Mouse (Mus musculus): Measurements from ENCODE around the gene Ing4. TPM values are rescaled to one million over a fixed set of nuclear protein-coding genes. Genes with fewer than 3 reads are reported as not detected.

Ing4 gene
- polyA plus RNA-seq, 1 experiment = 39.1 TPM

DNA sequence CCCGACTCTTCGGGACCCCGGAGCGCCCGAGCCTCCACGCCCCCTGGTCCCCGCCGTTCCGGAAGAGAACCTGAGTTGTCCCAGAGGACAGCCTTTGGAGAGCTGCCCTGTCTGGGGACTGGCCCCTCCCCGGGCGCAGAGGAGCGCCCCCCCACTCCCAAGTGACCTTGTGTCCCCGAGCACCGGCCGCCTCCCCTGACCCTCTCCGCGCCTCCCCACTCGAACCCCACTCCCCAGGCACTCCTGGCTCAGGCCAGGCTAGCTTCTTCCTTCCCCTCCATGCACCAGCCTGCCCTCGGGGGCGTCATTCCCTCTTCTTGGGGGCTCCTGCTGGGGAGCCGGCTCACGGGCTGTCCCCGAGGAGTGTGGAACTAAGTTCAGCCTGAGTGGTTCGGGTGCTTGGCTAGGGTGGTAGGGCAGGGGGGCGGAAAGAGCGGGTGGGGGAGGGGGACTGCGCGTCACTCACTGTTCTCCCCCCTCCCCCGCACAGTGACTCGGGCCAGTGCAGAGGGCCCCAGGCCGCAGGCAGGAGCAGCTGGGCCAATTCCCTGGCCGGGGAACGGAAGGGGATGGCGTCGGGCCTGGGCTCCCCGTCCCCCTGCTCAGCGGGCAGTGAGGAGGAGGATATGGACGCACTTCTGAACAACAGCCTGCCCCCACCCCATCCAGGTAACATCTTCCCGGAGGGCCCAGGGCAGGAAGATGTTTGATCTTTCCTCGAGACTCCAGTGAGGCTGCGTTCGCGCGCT, 57.2 kb downstream of the Ing4 start:
- under 1% methylated on average over 43 of the region's 44 CpGs for WGBS
- Histone ChIP-seq H3K27ac (ENCODE audit: insufficient read depth, low read depth, low read length) (peak overlapping the region; percentile 95), H3K4me1 (ENCODE audit: control insufficient read depth, insufficient read depth, low read length) (peaks cover 23% of the 10 kb centered on the region), H3K27me3 (replicated peaks; ENCODE audit: control insufficient read depth, insufficient read depth, low read length) (no peaks in the 10 kb centered on the region), H3K36me3 (ENCODE audit: control insufficient read depth, insufficient read depth, low read length) (peaks cover 7% of the 10 kb centered on the region; the same call in 1 of the 2 replicates), H3K4me3 (ENCODE audit: insufficient read depth, low read depth, low read length) (peak overlapping the region; percentile 99)
- peak; percentile 80 for DNase-seq
- TF ChIP-seq POLR2A (IDR thresholded peaks at IDR 0.05; ENCODE audit: low read depth, low read length) (no peak), CTCF (conservative IDR thresholded peaks at IDR 0.05; ENCODE audit: insufficient read depth, insufficient read length, low read depth, low read length) (no peak)

DNA sequence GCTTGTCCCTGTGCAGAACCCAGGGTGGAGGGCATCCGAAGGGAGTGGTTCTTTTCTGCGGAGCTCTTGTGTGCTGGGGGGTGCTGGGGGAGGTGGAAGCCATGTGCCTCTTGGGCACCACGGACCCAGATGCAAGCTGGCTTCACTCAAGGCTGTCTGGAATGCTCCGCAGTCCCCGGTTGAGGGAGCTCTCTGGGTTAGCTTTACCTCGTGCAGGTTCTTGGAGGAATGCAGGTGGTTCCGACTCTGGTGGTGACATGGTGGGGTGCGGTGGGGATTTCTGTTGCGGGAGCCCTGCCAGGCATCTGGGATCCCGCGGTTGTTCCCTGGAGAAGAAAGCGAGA, 57.8 kb downstream of the Ing4 start:
- Histone ChIP-seq H3K4me3 (ENCODE audit: insufficient read depth, low read depth, low read length) (peak overlapping the region; percentile 99), H3K27ac (ENCODE audit: insufficient read depth, low read depth, low read length) (peak overlapping the region; percentile 95), H3K4me1 (ENCODE audit: control insufficient read depth, insufficient read depth, low read length) (peaks cover 23% of the 10 kb centered on the region), H3K36me3 (ENCODE audit: control insufficient read depth, insufficient read depth, low read length) (peaks cover 11% of the 10 kb centered on the region), H3K27me3 (replicated peaks; ENCODE audit: control insufficient read depth, insufficient read depth, low read length) (no peaks in the 10 kb centered on the region)
- peak; percentile 44 for DNase-seq
- TF ChIP-seq CTCF (conservative IDR thresholded peaks at IDR 0.05; ENCODE audit: insufficient read depth, insufficient read length, low read depth, low read length) (no peak), POLR2A (IDR thresholded peaks at IDR 0.05; ENCODE audit: low read depth, low read length) (no peak)
- WGBS = 2% methylated on average over 12 of the region's 12 CpGs

DNA sequence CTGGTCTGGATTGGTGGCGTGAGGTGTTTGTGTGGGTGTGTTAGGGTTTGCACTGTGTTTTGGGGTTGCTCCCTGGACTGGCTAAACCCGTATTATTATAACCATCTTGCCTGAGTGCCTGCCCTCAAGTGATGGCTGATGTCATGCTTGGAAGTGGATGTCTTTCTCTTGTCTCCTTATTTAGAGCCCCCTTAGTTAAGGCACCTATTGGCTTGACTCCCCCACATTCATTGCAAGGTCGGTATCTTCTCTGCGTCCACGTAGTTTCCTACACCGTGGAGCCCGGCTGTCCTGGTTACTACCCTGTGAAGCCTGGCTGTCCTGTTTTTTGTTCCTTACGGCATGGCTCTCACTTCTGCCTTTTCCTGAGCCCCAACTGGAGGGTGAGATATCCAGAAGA, 58.4 kb downstream of the Ing4 start:
- WGBS = 23% methylated on average over 8 of the region's 8 CpGs
- TF ChIP-seq CTCF (conservative IDR thresholded peaks at IDR 0.05; ENCODE audit: insufficient read depth, insufficient read length, low read depth, low read length) = no peak
- TF ChIP-seq POLR2A (IDR thresholded peaks at IDR 0.05; ENCODE audit: low read depth, low read length) = no peak
- no peak overlapping the region for H3K27ac ChIP-seq (ENCODE audit: insufficient read depth, low read depth, low read length)
- H3K4me1 ChIP-seq (ENCODE audit: control insufficient read depth, insufficient read depth, low read length) = peaks cover 23% of the 10 kb centered on the region
- H3K4me3 ChIP-seq (ENCODE audit: insufficient read depth, low read depth, low read length) = peak overlapping the region; percentile 99
- peaks cover 13% of the 10 kb centered on the region for H3K36me3 ChIP-seq (ENCODE audit: control insufficient read depth, insufficient read depth, low read length)
- no peaks in the 10 kb centered on the region for H3K27me3 ChIP-seq (replicated peaks; ENCODE audit: control insufficient read depth, insufficient read depth, low read length)
- no peak for DNase-seq

DNA sequence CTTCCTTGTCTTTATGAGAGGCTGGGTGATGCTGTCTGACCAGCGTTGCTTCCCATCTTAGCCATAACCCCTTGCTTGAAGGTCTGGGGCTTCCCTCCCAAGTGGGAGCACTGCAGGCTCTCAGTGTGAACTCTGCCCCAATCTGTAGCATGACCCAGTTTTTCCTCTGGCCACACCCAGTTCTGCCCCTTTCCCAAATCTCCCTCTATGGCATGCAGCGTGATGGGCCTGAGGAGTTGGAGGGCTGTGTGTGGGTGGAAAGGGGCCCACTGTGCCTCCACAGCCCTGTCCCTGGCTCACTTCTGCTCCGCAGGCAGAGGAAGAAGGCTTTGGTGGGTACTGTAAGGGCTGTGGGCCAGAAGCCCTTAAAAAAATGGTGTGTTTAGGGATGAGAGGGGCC, 59.0 kb downstream of the Ing4 start:
- H3K4me1 ChIP-seq (ENCODE audit: control insufficient read depth, insufficient read depth, low read length) = peaks cover 23% of the 10 kb centered on the region
- WGBS = 23% methylated on average over 3 of the region's 3 CpGs
- H3K36me3 ChIP-seq (ENCODE audit: control insufficient read depth, insufficient read depth, low read length) = peaks cover 13% of the 10 kb centered on the region
- DNase-seq = peak; percentile 25
- peak overlapping the region; percentile 99; the same call in 1 of the 2 replicates for H3K4me3 ChIP-seq (ENCODE audit: insufficient read depth, low read depth, low read length)
- TF ChIP-seq POLR2A (IDR thresholded peaks at IDR 0.05; ENCODE audit: low read depth, low read length) (no peak), CTCF (conservative IDR thresholded peaks at IDR 0.05; ENCODE audit: insufficient read depth, insufficient read length, low read depth, low read length) (no peak)
- no peaks in the 10 kb centered on the region for H3K27me3 ChIP-seq (replicated peaks; ENCODE audit: control insufficient read depth, insufficient read depth, low read length)
- H3K27ac ChIP-seq (ENCODE audit: insufficient read depth, low read depth, low read length) = no peak overlapping the region

Other genes with a start within 250 kb of the Ing4 start
- gene Spsb2, start 231.1 kb upstream of the Ing4 start, polyA plus RNA-seq (2012; rRNA removed) = 33.7 and 36.7 TPM in 2 replicates
- gene Tpi1, start 225.5 kb upstream of the Ing4 start, polyA plus RNA-seq (2012; rRNA removed) = 1,044 and 1,055 TPM in 2 replicates
- gene Usp5, start 210.3 kb upstream of the Ing4 start, polyA plus RNA-seq (2012; rRNA removed) = 66.2 and 74.0 TPM in 2 replicates
- gene Cdca3, start 210.2 kb upstream of the Ing4 start, polyA plus RNA-seq (2012; rRNA removed) = 4.2 and 4.3 TPM in 2 replicates
- 0.16 and 0.41 TPM in 2 replicates for gene Gnb3, start 199.5 kb upstream of the Ing4 start, polyA plus RNA-seq (2012; rRNA removed)
- gene P3h3, start 182.0 kb upstream of the Ing4 start, polyA plus RNA-seq (2012; rRNA removed) = 15.8 and 19.1 TPM in 2 replicates
- 4.0 and 5.6 TPM in 2 replicates for gene Gpr162, start 175.8 kb upstream of the Ing4 start, polyA plus RNA-seq (2012; rRNA removed)
- 0.57 and 4.3 TPM in 2 replicates for gene Cd4, start 151.5 kb upstream of the Ing4 start, polyA plus RNA-seq (2012; rRNA removed)
- gene Lag3, start 128.1 kb upstream of the Ing4 start, polyA plus RNA-seq (2012; rRNA removed) = 0.80 and 1.5 TPM in 2 replicates
- gene Ptms, start 119.7 kb upstream of the Ing4 start, polyA plus RNA-seq (2012; rRNA removed) = 1,732 and 2,839 TPM in 2 replicates
- gene Mlf2, start 108.4 kb upstream of the Ing4 start, polyA plus RNA-seq (2012; rRNA removed) = 402 and 403 TPM in 2 replicates
- 268 and 276 TPM in 2 replicates for gene Cops7a, start 74.2 kb upstream of the Ing4 start, polyA plus RNA-seq (2012; rRNA removed)
- gene Pianp, start 43.1 kb upstream of the Ing4 start, polyA plus RNA-seq (2012; rRNA removed) = 0.95 and 0.99 TPM in 2 replicates
- gene Zfp384, start 30.6 kb upstream of the Ing4 start, polyA plus RNA-seq (2012; rRNA removed) = 37.8 and 45.7 TPM in 2 replicates
- 14.3 and 18.9 TPM in 2 replicates for gene Acrbp, start 9.9 kb downstream of the Ing4 start, polyA plus RNA-seq (2012; rRNA removed)
- 2.9 and 3.5 TPM in 2 replicates for gene Lpar5, start 28.2 kb downstream of the Ing4 start, polyA plus RNA-seq (2012; rRNA removed)
- gene Chd4, start 56.2 kb downstream of the Ing4 start, polyA plus RNA-seq (2012; rRNA removed) = 43.6 and 57.7 TPM in 2 replicates
- 15.5 and 16.5 TPM in 2 replicates for gene Nop2, start 92.1 kb downstream of the Ing4 start, polyA plus RNA-seq (2012; rRNA removed)
- 35.0 and 36.4 TPM in 2 replicates for gene Iffo1, start 105.5 kb downstream of the Ing4 start, polyA plus RNA-seq (2012; rRNA removed)
- 7,324 and 7,933 TPM in 2 replicates for gene Gapdh, start 126.7 kb downstream of the Ing4 start, polyA plus RNA-seq (2012; rRNA removed)
- gene Ncapd2, start 151.9 kb downstream of the Ing4 start, polyA plus RNA-seq (2012; rRNA removed) = 15.6 and 18.7 TPM in 2 replicates
- 102 and 110 TPM in 2 replicates for gene Mrpl51, start 152.0 kb downstream of the Ing4 start, polyA plus RNA-seq (2012; rRNA removed)
- gene Vamp1, start 175.8 kb downstream of the Ing4 start, polyA plus RNA-seq (2012; rRNA removed) = 19.1 and 19.8 TPM in 2 replicates
- gene Tapbpl, start 192.1 kb downstream of the Ing4 start, polyA plus RNA-seq (2012; rRNA removed) = 16.0 and 16.4 TPM in 2 replicates
- gene Cd27, start 197.2 kb downstream of the Ing4 start, polyA plus RNA-seq (2012; rRNA removed) = 0.64 and 7.0 TPM in 2 replicates
- gene Tuba3a, start 246.3 kb downstream of the Ing4 start, polyA plus RNA-seq (2012; rRNA removed) = 0.39 and 0.86 TPM in 2 replicates

Data from kidney, adult 2 months (tissue).